19 mouse cellular contexts compared by ENCODE assay signal in genomic region chr4:40113173-40113572, GRCm38 (mm10). TPM values are rescaled to one million over a fixed set of nuclear protein-coding genes. Genes with fewer than 3 reads are reported as not detected.
DNase-seq lines count a peak whose midpoint lies in the region; ATAC-seq and TF ChIP-seq lines count a peak whose summit lies in the region.
"Had no signal": no experiment of that assay in that cellular context is flagged by ENCODE, and none has a peak within 500 bp of the region (broad histone marks: within the 10 kb centered on the region; RNA-seq: fewer than 3 reads in every experiment).

No protein-coding gene starts in this region.

- peak; percentile 52 for TF ChIP-seq RAD21 in CH12.LX (IDR thresholded peaks at IDR 0.05; ENCODE audit: low read depth, low read length)

- H3K4me2 ChIP-seq in hindbrain, embryonic 14.5 days (replicated peaks) = no peak overlapping the region
- H3K4me2 ChIP-seq in CH12.LX (ENCODE audit: insufficient read depth, low read depth, poor library complexity, severe bottlenecking) = no peak overlapping the region
- H3K4me2 ChIP-seq: embryonic facial prominence, embryonic 13.5 days; forebrain, embryonic 15.5 days; limb, embryonic 15.5 days; lung, embryonic 15.5 days had no signal

- H3K4me1 ChIP-seq in hindbrain, embryonic 14.5 days (replicated peaks; ENCODE audit: control insufficient read depth, insufficient read depth, low read length) = no peaks in the 10 kb centered on the region
- no peaks in the 10 kb centered on the region for H3K4me1 ChIP-seq in hindbrain, embryonic 10.5 days (replicated peaks)
- no peaks in the 10 kb centered on the region for H3K4me1 ChIP-seq in CH12.LX (ENCODE audit: control insufficient read depth in 1 of 2, insufficient read depth in 2 of 2)
- H3K4me1 ChIP-seq: embryonic facial prominence, embryonic 13.5 days; forebrain, embryonic 15.5 days; limb, embryonic 15.5 days; lung, embryonic 15.5 days had no signal

- no peaks in the 10 kb centered on the region for H3K79me2 ChIP-seq in CH12.LX (replicated peaks; ENCODE audit: control insufficient read depth, extremely low read depth, insufficient read depth, poor library complexity, severe bottlenecking)

- TF ChIP-seq CTCF in left cerebral cortex, adult 2 months (IDR thresholded peaks at IDR 0.05) = peak; percentile 47
- peak in 1 of 2 experiments; percentile 31; a peak in 2 of 4 replicates for TF ChIP-seq CTCF in CH12.LX (conservative IDR thresholded peaks at IDR 0.05 in 1 of 2, IDR thresholded peaks at IDR 0.05 in 1 of 2; ENCODE audit: low read depth in 2 of 2, low read length in 2 of 2)

- peak; percentile 64 for DNase-seq in hindbrain, embryonic 14.5 days (ENCODE audit: low spot score)
- no peak for DNase-seq in hindbrain, embryonic 10.5 days (ENCODE audit: low spot score)
- DNase-seq in left cerebral cortex, adult 2 months (ENCODE audit: extremely low spot score in 1 of 2, low spot score in 2 of 2) = no peak
- no peak for DNase-seq in left cerebral cortex, adult 8-10 months (ENCODE audit: low spot score in 2 of 2)
- DNase-seq in CH12.LX (ENCODE audit: extremely low read depth) = no peak
- DNase-seq in brain, adult 2 months (ENCODE audit: low read depth, low spot score) = peak; percentile 25
- no peak for DNase-seq in retina, embryonic 14.5 days (ENCODE audit: low spot score)
- DNase-seq: adrenal gland, postnatal 36 days; cerebellum, adult 2 months; cerebellum, postnatal 25 days; kidney, adult 18-20 months; kidney, postnatal 10 days; lung, postnatal 36 days had no signal

- dilution Hi-C loops in CH12.LX (cut with MboI; ENCODE audit: extremely low pct_ligation_motif_present, extremely low pct_unique_long_range_greater_than_20kb, low sequenced_read_pairs) = no loop called here

- H3K4me3 ChIP-seq in hindbrain, embryonic 14.5 days (replicated peaks; ENCODE audit: low read length) = no peak overlapping the region
- no peak overlapping the region for H3K4me3 ChIP-seq in hindbrain, embryonic 10.5 days
- no peak overlapping the region for H3K4me3 ChIP-seq in left cerebral cortex, adult 2 months
- H3K4me3 ChIP-seq in CH12.LX (replicated peaks in 1 of 3; ENCODE audit: low read depth in 2 of 3, low read length in 2 of 3, poor library complexity in 1 of 3) = no peak overlapping the region
- H3K4me3 ChIP-seq: embryonic facial prominence, embryonic 13.5 days; erythroblast, embryonic 14.5 days; forebrain, embryonic 15.5 days; limb, embryonic 15.5 days; lung, embryonic 15.5 days had no signal

- no peaks in the 10 kb centered on the region for H3K9me3 ChIP-seq in hindbrain, embryonic 14.5 days (ENCODE audit: control insufficient read depth, low read length)
- no peaks in the 10 kb centered on the region for H3K9me3 ChIP-seq in hindbrain, embryonic 10.5 days
- no peaks in the 10 kb centered on the region for H3K9me3 ChIP-seq in CH12.LX (replicated peaks; ENCODE audit: low read length)
- H3K9me3 ChIP-seq: embryonic facial prominence, embryonic 13.5 days; forebrain, embryonic 15.5 days; limb, embryonic 15.5 days; lung, embryonic 15.5 days had no signal

- ATAC-seq in hindbrain, embryonic 14.5 days (ENCODE audit: low FRiP score) = no peak

- intact Hi-C loops in left cerebral cortex, adult 2 months (cut with DNase I) = no loop called here

- TF ChIP-seq POLR2A in CH12.LX (IDR thresholded peaks at IDR 0.05; ENCODE audit: low read depth, low read length) = no peak

- no peaks in the 10 kb centered on the region for H3K27me3 ChIP-seq in hindbrain, embryonic 14.5 days (ENCODE audit: control insufficient read depth, insufficient read depth, low read length)
- no peaks in the 10 kb centered on the region for H3K27me3 ChIP-seq in hindbrain, embryonic 10.5 days (ENCODE audit: insufficient read depth, poor library complexity, severe bottlenecking)
- H3K27me3 ChIP-seq in CH12.LX (replicated peaks) = no peaks in the 10 kb centered on the region
- H3K27me3 ChIP-seq: embryonic facial prominence, embryonic 13.5 days; forebrain, embryonic 15.5 days; limb, embryonic 15.5 days; lung, embryonic 15.5 days had no signal

- no peak overlapping the region for H3K27ac ChIP-seq in hindbrain, embryonic 14.5 days
- H3K27ac ChIP-seq in hindbrain, embryonic 10.5 days = no peak overlapping the region
- H3K27ac ChIP-seq in left cerebral cortex, adult 2 months = no peak overlapping the region
- no peak overlapping the region for H3K27ac ChIP-seq in CH12.LX (ENCODE audit: insufficient read depth, low read depth)
- H3K27ac ChIP-seq: embryonic facial prominence, embryonic 13.5 days; forebrain, embryonic 15.5 days; limb, embryonic 15.5 days; liver, embryonic 14.5 days; lung, embryonic 15.5 days had no signal

- H3K36me3 ChIP-seq in hindbrain, embryonic 14.5 days (replicated peaks; ENCODE audit: control insufficient read depth, insufficient read depth) = no peaks in the 10 kb centered on the region
- H3K36me3 ChIP-seq in hindbrain, embryonic 10.5 days = no peaks in the 10 kb centered on the region
- no peaks in the 10 kb centered on the region for H3K36me3 ChIP-seq in CH12.LX (replicated peaks in 1 of 2; ENCODE audit: control insufficient read depth in 1 of 2, insufficient read depth in 1 of 2, low read length in 1 of 2)
- H3K36me3 ChIP-seq: embryonic facial prominence, embryonic 13.5 days; forebrain, embryonic 15.5 days; limb, embryonic 15.5 days; lung, embryonic 15.5 days had no signal

- H3K9ac ChIP-seq in hindbrain, embryonic 14.5 days = no peak overlapping the region
- no peak overlapping the region for H3K9ac ChIP-seq in CH12.LX (ENCODE audit: insufficient read depth, low read depth)
- H3K9ac ChIP-seq: embryonic facial prominence, embryonic 13.5 days; forebrain, embryonic 15.5 days; limb, embryonic 15.5 days; liver, embryonic 14.5 days; lung, embryonic 15.5 days had no signal

- TF ChIP-seq EP300 in CH12.LX (IDR thresholded peaks at IDR 0.05; ENCODE audit: low read length) = no peak

- in situ Hi-C loops in CH12.LX (cut with MboI; ENCODE audit: low pct_ligation_motif_present, low pct_unique_long_range_greater_than_20kb, low sequenced_read_pairs) = no loop called here

- WGBS in hindbrain, embryonic 14.5 days = 85% methylated on average over 1 of the region's 1 CpGs
- WGBS in hindbrain, embryonic 10.5 days = 78% methylated on average over 1 of the region's 1 CpGs

TF ChIP-seq in CH12.LX, 34 proteins besides CTCF, POLR2A, EP300 and RAD21:
- TF ChIP-seq BHLHE40 (IDR thresholded peaks at IDR 0.05; ENCODE audit: low read depth, low read length) (no peak), TBP (conservative IDR thresholded peaks at IDR 0.05; ENCODE audit: low read depth, low read length) (no peak), NELFE (IDR thresholded peaks at IDR 0.05; ENCODE audit: low read depth, low read length) (no peak), KAT2A (IDR thresholded peaks at IDR 0.05; ENCODE audit: insufficient replicate concordance, low read length) (no peak)

RNA-seq across cellular contexts. Expression of gene Aco1, which starts 29.7 kb away (rescaled TPM):
- 46.0 and 49.4 TPM in 2 replicates for polyA plus RNA-seq in hindbrain, embryonic 14.5 days (2014; fragmentation: Nextera tagmentation; extraction: Ambion mirVana)
- polyA plus RNA-seq in hindbrain, embryonic 10.5 days (2016; fragmentation: Nextera tagmentation; extraction: Ambion mirVana) = 54.9 and 56.2 TPM in 2 replicates
- total RNA-seq in left cerebral cortex, adult 2 months (2021) = 10 to 100 TPM; 26.8 to 28.2 TPM
- total RNA-seq in left cerebral cortex, adult 8-10 months (2022) = 10 to 100 TPM; 30.0 to 32.8 (median 31.5) TPM
- total RNA-seq in CH12.LX (2012; rRNA removed) (23.2 and 25.0 TPM in 2 replicates), CH12.LX (2014; rRNA removed) (25.2 and 27.1 TPM in 2 replicates)
- polyA plus RNA-seq in CH12.LX (2012; ENCODE audit: insufficient read length, low read depth) = 22.3 and 24.8 TPM in 2 replicates

Comparison
In these comparisons a context has a peak if more than half of its experiments do, and no peak if none do; other contexts are left out.
1. DNase-seq: peak in hindbrain, embryonic 14.5 days (single experiment) and brain, adult 2 months (single experiment); none in hindbrain, embryonic 10.5 days (single experiment), left cerebral cortex, adult 2 months (0 of 2), left cerebral cortex, adult 8-10 months (0 of 2), CH12.LX (single experiment) and retina, embryonic 14.5 days (single experiment).